Mouse (Mus musculus): ENCODE results near the gene 1110059G10Rik. TPM values are rescaled to one million over a fixed set of nuclear protein-coding genes. Genes with fewer than 3 reads are reported as not detected.

1110059G10Rik gene
- polyA plus RNA-seq, 1 experiment = 14.2 TPM

DNA sequence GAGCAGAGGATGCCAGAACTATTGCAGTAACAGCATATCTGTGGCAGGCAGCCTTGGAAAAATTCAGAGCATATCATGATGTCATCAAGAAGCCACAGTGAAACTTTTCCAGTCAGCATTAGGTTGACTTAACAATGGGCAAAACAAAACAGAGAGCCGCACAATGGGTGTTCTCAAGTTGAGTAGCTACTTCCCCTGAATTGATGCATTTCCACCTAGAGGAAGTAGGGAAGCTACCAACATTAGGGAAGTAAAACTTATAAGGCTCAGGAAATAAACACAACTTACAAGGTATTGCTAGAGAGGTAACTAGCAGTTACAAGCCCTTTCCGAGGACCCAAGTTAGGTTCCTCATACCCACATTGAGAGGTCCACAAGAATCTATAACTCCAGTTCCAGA lies 49.8 kb downstream of the 1110059G10Rik start:
- 97% methylated on average over 2 of the region's 2 CpGs for WGBS
- TF ChIP-seq CTCF (IDR thresholded peaks at IDR 0.05; ENCODE audit: borderline replicate concordance, insufficient read depth, low read depth, low read length) = no peak
- TF ChIP-seq POLR2A (IDR thresholded peaks at IDR 0.05; ENCODE audit: borderline replicate concordance, insufficient read depth, low read length) = no peak
- Histone ChIP-seq H3K4me3 (replicated peaks; ENCODE audit: insufficient read depth, low read depth, low read length) (no peak overlapping the region), H3K4me1 (ENCODE audit: control insufficient read depth, insufficient read depth, low read length) (no peaks in the 10 kb centered on the region; the same call in 1 of the 2 replicates), H3K27me3 (ENCODE audit: control insufficient read depth, insufficient read depth, low read length) (no peaks in the 10 kb centered on the region), H3K27ac (ENCODE audit: insufficient read depth, low read length) (no peak overlapping the region)
- no peak for DNase-seq

Other genes with a start within 250 kb of the 1110059G10Rik start
- gene Topaz1, start 203.7 kb downstream of the 1110059G10Rik start, polyA plus RNA-seq (2012; rRNA removed) = 0.02 TPM in 1 of 2 replicates, not detected in the other
- gene Tcaim, start 145.5 kb downstream of the 1110059G10Rik start, polyA plus RNA-seq (2012; rRNA removed) = 12.6 and 14.6 TPM in 2 replicates
- gene Gm35549, start 107.0 kb downstream of the 1110059G10Rik start, polyA plus RNA-seq (2012; rRNA removed) = not detected in 2 replicates
- 158 and 183 TPM in 2 replicates for gene Zfp445, start 85.0 kb downstream of the 1110059G10Rik start, polyA plus RNA-seq (2012; rRNA removed)
- gene Zkscan7, start 65.3 kb downstream of the 1110059G10Rik start, polyA plus RNA-seq (2012; rRNA removed) = 3.1 and 4.0 TPM in 2 replicates
- gene Zfp105, start 27.9 kb downstream of the 1110059G10Rik start, polyA plus RNA-seq (2012; rRNA removed) = 7.2 and 7.9 TPM in 2 replicates
- gene Kif15, start within 50 bp of the 1110059G10Rik start, polyA plus RNA-seq (2012; rRNA removed) = 0.51 and 0.62 TPM in 2 replicates
- gene Tmem42, start 70.3 kb upstream of the 1110059G10Rik start, polyA plus RNA-seq (2012; rRNA removed) = 21.2 and 21.3 TPM in 2 replicates
- 0.44 and 0.69 TPM in 2 replicates for gene Tgm4, start 83.7 kb upstream of the 1110059G10Rik start, polyA plus RNA-seq (2012; rRNA removed)
- gene Zdhhc3, start 162.2 kb upstream of the 1110059G10Rik start, polyA plus RNA-seq (2012; rRNA removed) = 83.4 and 85.9 TPM in 2 replicates
- 57.2 and 60.5 TPM in 2 replicates for gene Exosc7, start 162.2 kb upstream of the 1110059G10Rik start, polyA plus RNA-seq (2012; rRNA removed)
- gene Clec3b, start 199.9 kb upstream of the 1110059G10Rik start, polyA plus RNA-seq (2012; rRNA removed) = 15.4 and 15.7 TPM in 2 replicates